Mouse (Mus musculus) stomach, embryonic 14.5 days (tissue): Measurements from ENCODE around the gene Ldlrap1. TPM values are rescaled to one million over a fixed set of nuclear protein-coding genes. Genes with fewer than 3 reads are reported as not detected.

ENCODE experiments used
- ATAC-seq: fragments of 200-750 bp; cut with Nextera tagmentation; 2 replicates; pipeline ENCODE4 v1.8.0; 2017; ENCODE audit warnings: low read depth, moderate TSS enrichment; ENCODE audit not compliant: insufficient number of reproducible peaks, insufficient read depth, low FRiP score
- H3K27ac ChIP-seq: fragments of 300-500 bp; sonication (generic); 2 replicates; pipeline ENCODE4 v1.5.1; 2014; ENCODE audit warnings: mild to moderate bottlenecking, low read length, moderate library complexity, mixed read lengths
- H3K27me3 ChIP-seq: fragments of 300-500 bp; sonication (generic); 2 replicates; pipeline ENCODE4 v1.6.1; 2014; ENCODE audit warnings: low read length, control low read depth, mixed read lengths; ENCODE audit not compliant: control insufficient read depth, insufficient read depth
- H3K36me3 ChIP-seq: fragments of 300-500 bp; sonication (generic); 2 replicates; pipeline ENCODE4 v1.6.1; 2014; ENCODE audit warnings: mild to moderate bottlenecking, control low read depth, low read length, moderate library complexity, mixed read lengths; ENCODE audit not compliant: control insufficient read depth, insufficient read depth
- H3K4me1 ChIP-seq: fragments of 300-500 bp; sonication (generic); 2 replicates; pipeline ENCODE4 v1.6.1; 2014; ENCODE audit warnings: low read length, control low read depth, mixed read lengths; ENCODE audit not compliant: control insufficient read depth, insufficient read depth
- H3K4me2 ChIP-seq: fragments of 300-500 bp; sonication (generic); replicated peaks from 2 replicates; pipeline ENCODE4 v1.6.1; 2014; ENCODE audit warnings: low read depth, low read length, control low read depth
- H3K4me3 ChIP-seq: fragments of 300-500 bp; sonication (generic); 2 replicates; pipeline ENCODE4 v1.5.1; 2014; ENCODE audit warnings: low read depth, low read length, control low read depth
- H3K9ac ChIP-seq: fragments of 300-500 bp; sonication (generic); replicated peaks from 2 replicates; pipeline ENCODE4 v1.6.1; 2014; ENCODE audit warnings: low read depth, mild to moderate bottlenecking, control low read depth, low read length, moderate library complexity, mixed read lengths
- H3K9me3 ChIP-seq: fragments of 300-500 bp; sonication (generic); 2 replicates; pipeline ENCODE4 v1.6.1; 2016; ENCODE audit warnings: low read depth, low read length, control low read depth; ENCODE audit not compliant: control insufficient read depth
- WGBS: fragments of 180-500 bp; shearing (Covaris S2); extraction: QIAGEN DNeasy Blood & Tissue Kit; methylation state at CpG from one replicate; pipeline ENCODE4 v1.1.7; 2014; 5-methylcytosine and 5-hydroxymethylcytosine counted together
- polyA plus RNA-seq: library from polyadenylated mRNA; unstranded; fragments of >200 nt; fragmentation: Nextera tagmentation; extraction: Ambion mirVana; gene quantifications from 2 replicates; pipeline ENCODE4 v1.2.1, GENCODE M21; 2014

The Ldlrap1 gene
- polyA plus RNA-seq, 1 experiment from 2014 or later: 18.9 TPM

DNA sequence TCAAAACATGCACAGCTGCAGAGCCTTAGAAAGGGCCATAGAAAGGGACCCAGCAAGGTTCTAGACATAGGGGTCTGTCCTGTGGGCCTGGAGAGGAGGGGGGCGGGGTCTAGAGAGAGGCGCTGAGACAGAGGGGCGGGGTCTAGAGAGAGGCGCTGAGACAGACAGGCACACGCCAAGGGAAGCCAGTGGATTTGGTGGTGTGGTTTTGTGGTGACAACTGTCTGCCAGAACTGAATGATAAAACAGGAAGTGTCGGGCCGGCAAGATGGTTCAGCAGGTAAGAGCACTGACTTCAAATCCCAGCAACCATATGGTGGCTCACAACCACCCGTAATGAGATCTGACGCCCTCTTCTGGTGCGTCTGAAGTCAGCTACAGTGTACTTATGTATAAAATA, 19.1 kb upstream of the Ldlrap1 start:
- H3K4me2 ChIP-seq: no peak overlapping the region
- H3K4me3 ChIP-seq: no peak overlapping the region
- WGBS: 40% methylated on average over 10 of the region's 10 CpGs
- no peak overlapping the region for H3K9ac ChIP-seq
- H3K27ac ChIP-seq: no peak overlapping the region
- no peaks in the 10 kb centered on the region for H3K36me3 ChIP-seq
- ATAC-seq: no peak
- H3K4me1 ChIP-seq: no peaks in the 10 kb centered on the region
- H3K27me3 ChIP-seq: no peaks in the 10 kb centered on the region
- no peaks in the 10 kb centered on the region for H3K9me3 ChIP-seq

DNA sequence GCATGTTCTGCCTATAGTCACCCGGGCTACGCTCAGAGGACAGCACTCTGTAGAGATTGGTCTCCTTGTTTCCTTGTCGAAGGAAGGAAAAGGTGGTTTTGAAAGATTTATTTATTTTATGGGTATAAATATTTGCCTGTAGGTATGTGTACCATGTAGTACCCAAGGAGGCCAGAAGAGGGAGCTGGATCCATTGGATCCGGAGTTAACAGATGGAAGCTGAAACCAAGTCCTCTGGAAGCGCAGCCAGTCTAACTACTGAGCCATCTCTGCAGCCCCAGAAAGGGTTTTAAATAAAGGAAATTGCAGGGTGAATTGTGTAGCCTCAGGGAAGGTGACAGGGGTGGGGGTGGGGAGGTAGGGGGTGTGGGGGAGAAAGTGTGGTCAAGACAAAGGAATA, 16.9 kb upstream of the Ldlrap1 start:
- Histone ChIP-seq H3K9ac (no peak overlapping the region), H3K36me3 (no peaks in the 10 kb centered on the region), H3K27ac (no peak overlapping the region), H3K9me3 (no peaks in the 10 kb centered on the region), H3K4me3 (no peak overlapping the region), H3K27me3 (no peaks in the 10 kb centered on the region), H3K4me2 (no peak overlapping the region), H3K4me1 (peaks cover under 1% of the 10 kb centered on the region; the same call in 1 of the 2 replicates)
- ATAC-seq: no peak
- 47% methylated on average over 5 of the region's 5 CpGs for WGBS

DNA sequence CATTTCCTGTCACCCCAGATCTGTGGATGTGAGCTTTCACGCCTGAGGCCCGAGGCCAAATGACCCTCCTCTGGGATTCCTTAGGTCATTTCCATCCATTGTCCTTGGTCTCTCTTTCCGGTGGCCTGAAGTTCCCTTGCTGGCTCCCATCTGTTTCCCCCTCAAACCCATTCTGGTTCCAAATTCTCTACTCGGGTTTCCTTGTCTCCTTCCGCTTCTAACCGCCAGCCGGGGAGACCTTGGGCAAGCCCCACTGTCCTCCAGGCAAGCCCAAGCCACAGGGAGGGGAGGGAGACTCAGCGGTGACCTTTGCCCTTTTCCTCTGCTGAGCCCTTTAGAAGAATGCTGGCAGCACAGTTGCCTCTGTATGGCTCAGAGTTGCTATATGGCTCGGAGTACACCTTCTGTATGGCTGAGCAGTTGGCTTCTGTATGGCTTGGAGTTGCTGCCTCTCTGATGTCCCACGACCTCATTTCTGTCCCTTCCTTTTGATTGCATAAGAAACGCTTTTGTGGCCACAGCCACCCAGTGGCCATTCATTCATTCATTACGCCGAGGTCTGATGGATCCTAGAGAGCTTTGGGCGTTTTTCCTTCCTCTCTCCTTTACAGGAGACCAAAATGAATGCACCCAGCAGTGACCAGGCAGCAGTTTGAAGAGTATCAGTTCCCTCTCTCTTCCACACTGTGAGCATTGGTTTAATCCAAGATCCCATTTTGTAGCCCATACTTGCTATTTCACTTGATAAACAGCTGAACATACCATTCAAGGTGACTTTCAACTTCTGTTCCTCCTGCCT, 11.5 kb upstream of the Ldlrap1 start:
- 47% methylated on average over 14 of the region's 14 CpGs for WGBS
- no peak for ATAC-seq
- no peak overlapping the region for H3K4me2 ChIP-seq
- H3K9me3 ChIP-seq: no peaks in the 10 kb centered on the region
- no peak overlapping the region for H3K27ac ChIP-seq
- H3K4me3 ChIP-seq: no peak overlapping the region
- no peak overlapping the region for H3K9ac ChIP-seq
- peaks cover 13% of the 10 kb centered on the region for H3K4me1 ChIP-seq
- no peaks in the 10 kb centered on the region for H3K27me3 ChIP-seq
- H3K36me3 ChIP-seq: no peaks in the 10 kb centered on the region

- peaks cover 13% of the 10 kb centered on the region for H3K4me1 ChIP-seq
- no peaks in the 10 kb centered on the region for H3K9me3 ChIP-seq
- H3K4me2 ChIP-seq: no peak overlapping the region
- 59% methylated on average over 7 of the region's 7 CpGs for WGBS
- no peak for ATAC-seq
- no peak overlapping the region for H3K4me3 ChIP-seq
- H3K27me3 ChIP-seq: no peaks in the 10 kb centered on the region
- no peaks in the 10 kb centered on the region for H3K36me3 ChIP-seq
- no peak overlapping the region for H3K9ac ChIP-seq
- no peak overlapping the region for H3K27ac ChIP-seq
These were observed 8.4 kb upstream of the Ldlrap1 start for GRCm38 (mm10) chr4:134776246-134776645.

DNA sequence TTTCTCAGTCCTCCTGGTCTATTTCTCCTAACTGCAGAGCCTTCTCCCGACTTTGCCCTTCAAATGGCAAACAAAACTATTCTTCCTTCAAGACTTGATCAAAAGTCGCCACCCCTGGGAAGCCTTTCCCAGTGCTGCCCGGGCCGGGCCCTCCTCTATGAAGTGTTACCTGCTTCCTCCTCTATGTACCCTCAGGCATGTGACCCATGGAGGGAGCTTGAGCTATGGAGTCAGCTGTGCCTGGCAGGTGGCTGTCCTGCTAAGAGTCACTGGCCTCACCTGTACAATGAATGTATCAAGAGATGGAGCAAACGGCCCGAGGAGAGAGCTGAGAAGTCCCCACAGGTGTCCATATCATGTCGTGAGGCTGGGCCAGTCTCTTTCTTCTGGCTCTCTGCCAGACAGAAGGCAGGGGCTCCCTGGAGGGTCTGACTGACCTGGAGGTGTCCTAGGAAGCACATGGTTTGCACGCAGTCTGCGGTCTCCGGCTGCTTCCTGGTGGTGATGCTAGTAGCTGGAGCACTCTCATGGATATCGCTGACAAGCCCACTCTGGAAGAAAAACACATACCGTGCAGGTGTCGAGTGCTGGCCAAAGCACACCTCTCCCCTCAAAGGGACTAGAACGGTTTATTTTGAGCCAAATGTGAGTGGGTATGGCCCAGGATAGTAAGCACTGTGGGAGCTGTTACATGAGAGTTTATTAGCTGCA, 7.6 kb upstream of the Ldlrap1 start:
- WGBS: 38% methylated on average over 14 of the region's 14 CpGs
- Histone ChIP-seq H3K4me3 (no peak overlapping the region), H3K9ac (no peak overlapping the region), H3K4me2 (no peak overlapping the region), H3K27ac (no peak overlapping the region), H3K4me1 (peaks cover 13% of the 10 kb centered on the region), H3K9me3 (no peaks in the 10 kb centered on the region), H3K36me3 (no peaks in the 10 kb centered on the region), H3K27me3 (no peaks in the 10 kb centered on the region)
- ATAC-seq: no peak

DNA sequence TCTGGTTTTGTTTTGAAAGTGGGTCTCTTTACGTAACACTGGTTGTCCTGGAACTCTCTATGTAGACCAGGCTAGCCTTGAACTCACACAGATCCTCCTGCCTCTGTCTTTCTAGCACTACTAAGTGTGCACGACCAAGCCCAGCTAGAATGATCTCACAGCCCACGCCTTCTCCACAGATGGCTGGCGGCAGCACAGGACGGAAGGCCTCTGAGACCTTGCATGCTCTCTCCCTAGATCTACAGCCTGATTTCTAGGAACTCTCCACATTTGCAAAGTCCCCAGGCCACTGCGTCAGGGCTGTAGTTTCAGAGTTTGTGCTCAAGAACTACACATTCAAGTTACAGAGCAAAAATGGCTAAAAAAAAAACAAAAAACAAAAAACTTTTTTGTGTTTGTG, 6.3 kb upstream of the Ldlrap1 start:
- no peak for ATAC-seq
- no peaks in the 10 kb centered on the region for H3K9me3 ChIP-seq
- no peak overlapping the region for H3K4me3 ChIP-seq
- no peak overlapping the region for H3K27ac ChIP-seq
- 81% methylated on average over 6 of the region's 6 CpGs for WGBS
- H3K36me3 ChIP-seq: no peaks in the 10 kb centered on the region
- H3K4me2 ChIP-seq: no peak overlapping the region
- H3K27me3 ChIP-seq: no peaks in the 10 kb centered on the region
- peaks cover 9% of the 10 kb centered on the region for H3K4me1 ChIP-seq
- no peak overlapping the region for H3K9ac ChIP-seq

- WGBS: 54% methylated on average over 4 of the region's 4 CpGs
- H3K4me2 ChIP-seq: no peak overlapping the region
- no peak for ATAC-seq
These were observed 5.2 kb upstream of the Ldlrap1 start for GRCm38 (mm10) chr4:134772805-134773674.

DNA sequence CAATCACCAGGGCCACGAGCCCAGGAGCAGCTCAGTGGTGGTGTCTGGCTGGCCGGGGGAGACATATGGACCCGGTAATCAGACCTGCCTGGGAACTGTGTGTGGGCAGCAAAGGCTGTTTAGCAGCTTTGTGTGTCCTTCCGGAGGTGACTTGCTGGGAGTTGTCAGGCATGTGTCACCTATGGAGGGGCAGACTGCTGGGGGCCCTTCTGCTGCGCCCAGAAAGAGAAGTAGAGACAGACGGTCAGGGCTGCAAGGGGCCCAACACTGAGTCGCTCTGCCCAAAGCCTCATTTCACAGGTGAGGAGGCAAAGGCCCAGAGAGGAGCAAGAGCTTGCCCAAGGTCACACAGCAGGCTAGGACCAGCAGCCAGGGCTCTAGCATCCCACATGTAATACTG, 2.1 kb upstream of the Ldlrap1 start:
- no peak for ATAC-seq
- Histone ChIP-seq H3K4me3 (no peak overlapping the region), H3K9me3 (no peaks in the 10 kb centered on the region), H3K36me3 (no peaks in the 10 kb centered on the region), H3K27me3 (no peaks in the 10 kb centered on the region), H3K4me2 (no peak overlapping the region), H3K9ac (no peak overlapping the region), H3K4me1 (peaks cover 11% of the 10 kb centered on the region; the same call in 1 of the 2 replicates), H3K27ac (no peak overlapping the region)
- WGBS: 68% methylated on average over 7 of the region's 7 CpGs

More at GRCm38 (mm10) chr4:134772805-134773674, 5.2 kb upstream of the Ldlrap1 start:
- Histone ChIP-seq H3K27ac (no peak overlapping the region), H3K4me3 (no peak overlapping the region), H3K9ac (no peak overlapping the region), H3K27me3 (no peaks in the 10 kb centered on the region), H3K9me3 (no peaks in the 10 kb centered on the region), H3K4me1 (peaks cover 9% of the 10 kb centered on the region), H3K36me3 (no peaks in the 10 kb centered on the region)
